Mouse (Mus musculus) spleen, postnatal 0 days (tissue): ENCODE measurements around the gene Cchcr1. TPM values are rescaled to one million over a fixed set of nuclear protein-coding genes. Genes with fewer than 3 reads are reported as not detected.

ENCODE experiments used
- polyA plus RNA-seq: library from polyadenylated mRNA; unstranded; fragments of >200 nt; fragmentation: Nextera tagmentation; extraction: Ambion mirVana; gene quantifications from 2 replicates; pipeline ENCODE4 v1.2.1, GENCODE M21; 2015

Cchcr1 gene
- polyA plus RNA-seq, result 9.7 and 11.4 TPM in 2 replicates

GRCm38 (mm10) chr17:35516652-35517500, at the start of gene Cchcr1, which contains the start of gene Tcf19:
Gene Cchcr1, plus strand, starts transcription at chr17:35517100.
Gene Tcf19, minus strand, starts transcription at chr17:35516824.

GRCm38 (mm10) chr17:35469842-35470751, 46.8 kb upstream of the Cchcr1 start, which contains the start of gene H2-Q10:
Gene H2-Q10, plus strand, starts transcription at chr17:35470089.

GRCm38 (mm10) chr17:35505776-35506175, 11.1 kb upstream of the Cchcr1 start, which contains the start of gene Pou5f1:
Gene Pou5f1, plus strand, starts transcription at chr17:35506018.

GRCm38 (mm10) chr17:35532901-35533300, 16.0 kb downstream of the Cchcr1 start, which contains the start of gene Psors1c2:
Gene Psors1c2, plus strand, starts transcription at chr17:35533201.

GRCm38 (mm10) chr17:35551881-35552414, 35.0 kb downstream of the Cchcr1 start, which contains the start of gene Cdsn:
Gene Cdsn, plus strand, starts transcription at chr17:35552128.

GRCm38 (mm10) chr17:35567150-35567549, 50.2 kb downstream of the Cchcr1 start, which contains the start of gene 2300002M23Rik:
Gene 2300002M23Rik, plus strand, starts transcription at chr17:35567450.

Other genes with a start within 250 kb of the Cchcr1 start
- 0.05 TPM in 1 of 2 replicates, not detected in the other for gene H2-Q1, start 196.7 kb upstream of the Cchcr1 start, polyA plus RNA-seq
- 0.10 and 0.35 TPM in 2 replicates for gene H2-Q2, start 174.9 kb upstream of the Cchcr1 start, polyA plus RNA-seq
- gene H2-Q4, start 137.5 kb upstream of the Cchcr1 start, polyA plus RNA-seq, result 5.0 and 6.1 TPM in 2 replicates
- gene H2-Q6, start 92.2 kb upstream of the Cchcr1 start, polyA plus RNA-seq, result 2.0 and 2.4 TPM in 2 replicates
- 3.9 and 4.6 TPM in 2 replicates for gene H2-Q7, start 77.9 kb upstream of the Cchcr1 start, polyA plus RNA-seq
- gene H2-Q10, start 47.0 kb upstream of the Cchcr1 start, polyA plus RNA-seq, result 12.6 and 15.2 TPM in 2 replicates
- gene Pou5f1, start 11.1 kb upstream of the Cchcr1 start, polyA plus RNA-seq, result 0.10 and 0.12 TPM in 2 replicates
- gene Tcf19, start 276 bp upstream of the Cchcr1 start, polyA plus RNA-seq, result 46.3 and 52.7 TPM in 2 replicates
- 0.16 TPM in 1 of 2 replicates, not detected in the other for gene Psors1c2, start 16.1 kb downstream of the Cchcr1 start, polyA plus RNA-seq
- 0.05 and 0.07 TPM in 2 replicates for gene Cdsn, start 35.0 kb downstream of the Cchcr1 start, polyA plus RNA-seq
- not detected in 2 replicates for gene 2300002M23Rik, start 50.4 kb downstream of the Cchcr1 start, polyA plus RNA-seq
- not detected in 2 replicates for gene Sfta2, start 84.4 kb downstream of the Cchcr1 start, polyA plus RNA-seq
- not detected in 2 replicates for gene Gm9573, start 109.5 kb downstream of the Cchcr1 start, polyA plus RNA-seq
- 0.07 and 0.12 TPM in 2 replicates for gene Mucl3, start 126.6 kb downstream of the Cchcr1 start, polyA plus RNA-seq
- 7.5 and 7.6 TPM in 2 replicates for gene Vars2, start 150.5 kb downstream of the Cchcr1 start, polyA plus RNA-seq
- 23.5 and 25.8 TPM in 2 replicates for gene Gtf2h4, start 156.6 kb downstream of the Cchcr1 start, polyA plus RNA-seq
- 13.8 and 18.6 TPM in 2 replicates for gene Ddr1, start 187.5 kb downstream of the Cchcr1 start, polyA plus RNA-seq